Mouse (Mus musculus) bone marrow macrophage, adult 2 months (primary cell): Measurements from ENCODE around the gene Mn1.

Experiments
- CTCF ChIP-seq: IDR thresholded peaks from 2 replicates; pipeline ENCODE4 v1.5.1; 2012; ENCODE audit warnings: low read depth, mild to moderate bottlenecking, low read length, moderate library complexity
- POLR2A ChIP-seq: IDR thresholded peaks from 2 replicates; pipeline ENCODE4 v1.6.1; 2012; ENCODE audit warnings: mild to moderate bottlenecking, low read depth, low read length, borderline replicate concordance

DNA sequence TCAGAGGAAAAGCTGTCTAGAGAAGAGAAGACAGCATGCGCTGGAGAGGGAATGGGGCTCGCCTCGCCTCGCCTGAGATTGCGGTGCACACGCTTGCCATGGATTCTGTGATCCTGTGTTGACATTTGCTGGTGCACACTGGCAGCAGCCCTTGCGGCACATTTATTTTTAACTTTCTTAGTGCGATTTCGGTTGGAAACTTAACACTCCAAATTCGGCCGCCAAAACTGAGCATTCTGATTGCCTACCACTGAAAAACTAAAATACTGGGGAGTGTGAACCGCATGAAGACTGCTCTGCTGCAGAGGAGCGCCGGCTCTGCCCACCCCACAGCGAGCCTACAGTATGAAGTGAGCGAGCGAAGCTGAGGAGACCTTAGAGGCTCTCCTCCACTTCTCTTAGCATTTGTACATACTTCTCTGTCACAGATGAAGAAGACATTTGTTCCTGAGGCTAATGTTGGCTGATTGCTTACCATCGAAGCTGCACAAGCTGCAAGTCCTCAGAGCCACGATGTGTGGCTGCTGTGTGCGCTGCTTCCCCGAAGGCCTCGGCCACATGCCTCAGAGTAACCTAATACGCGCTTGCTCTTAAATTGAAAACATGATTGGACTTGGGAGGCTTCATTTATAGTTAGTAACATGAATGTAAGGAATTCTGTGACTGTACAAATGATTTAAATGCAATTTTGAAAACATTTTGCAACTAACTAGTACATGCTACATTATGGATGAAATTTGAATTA is 40.7 kb upstream of the Mn1 start:
- TF ChIP-seq POLR2A (no peak), CTCF (no peak)
